Mouse (Mus musculus) monocyte, adult 5-6 weeks (primary cell): ENCODE data around the gene Ttpal. TPM values are rescaled to one million over a fixed set of nuclear protein-coding genes. Genes with fewer than 3 reads are reported as not detected.
"Not testable (repeated sequence)": the region's sequence is repeated elsewhere in the genome, so short reads cannot be mapped to it uniquely, and the experiment has no call there.

Experiments used
- ATAC-seq: fragments of 153-309, 156-312 bp; replicated peaks from 2 replicates; pipeline ENCODE4 v1.8.0; 2017; ENCODE audit warnings: mild to moderate bottlenecking; ENCODE audit not compliant: low TSS enrichment, insufficient number of reproducible peaks, severe bottlenecking, poor library complexity, low FRiP score
- total RNA-seq: library from RNA; stranded (forward); fragments of 200-1000, 200-491, 200-594 nt; gene quantifications from 3 replicates; pipeline ENCODE4 v1.2.3, GENCODE M21; 2017

Ttpal gene
- total RNA-seq, 1 experiment from 2014 or later = 23.3 TPM

DNA sequence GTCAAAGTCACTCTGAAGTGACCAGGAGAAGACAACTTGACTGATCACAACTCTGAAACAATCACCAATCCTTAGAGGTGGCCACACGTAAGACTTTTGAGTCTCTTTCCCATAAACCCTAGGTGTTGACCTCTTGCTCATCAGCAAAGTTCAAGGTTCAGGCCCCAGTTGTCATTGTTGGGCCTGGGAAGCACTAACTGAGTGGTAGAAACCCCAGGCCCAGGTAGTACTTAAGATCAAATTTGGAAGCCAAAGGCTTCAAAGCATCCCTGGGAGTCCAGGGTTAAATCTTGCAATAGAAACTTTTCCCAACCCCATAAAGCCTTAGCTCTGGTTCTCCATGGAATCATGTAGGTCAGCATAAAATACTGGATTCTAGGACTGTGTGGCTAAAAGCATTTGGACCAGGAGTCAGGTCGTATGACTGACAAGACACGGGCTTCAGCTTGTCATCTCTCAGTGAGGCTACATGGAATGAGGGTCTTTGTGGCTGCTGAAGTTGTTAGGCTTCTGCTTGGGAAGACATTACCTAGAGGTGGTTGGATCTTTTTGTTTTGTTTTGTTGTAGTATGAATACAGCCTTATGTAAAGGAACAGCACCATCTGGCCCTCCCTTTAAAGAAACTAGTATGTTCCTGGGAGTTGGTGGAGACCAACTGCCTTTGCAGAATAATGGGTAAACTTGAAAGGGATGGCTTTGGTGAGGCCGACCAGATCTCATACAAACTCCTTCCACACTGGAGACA, 14.0 kb downstream of the Ttpal start:
- no peak for ATAC-seq

- no peak for ATAC-seq
Observed at GRCm38 (mm10) chr2:163616652-163617227, 14.6 kb downstream of the Ttpal start.

DNA sequence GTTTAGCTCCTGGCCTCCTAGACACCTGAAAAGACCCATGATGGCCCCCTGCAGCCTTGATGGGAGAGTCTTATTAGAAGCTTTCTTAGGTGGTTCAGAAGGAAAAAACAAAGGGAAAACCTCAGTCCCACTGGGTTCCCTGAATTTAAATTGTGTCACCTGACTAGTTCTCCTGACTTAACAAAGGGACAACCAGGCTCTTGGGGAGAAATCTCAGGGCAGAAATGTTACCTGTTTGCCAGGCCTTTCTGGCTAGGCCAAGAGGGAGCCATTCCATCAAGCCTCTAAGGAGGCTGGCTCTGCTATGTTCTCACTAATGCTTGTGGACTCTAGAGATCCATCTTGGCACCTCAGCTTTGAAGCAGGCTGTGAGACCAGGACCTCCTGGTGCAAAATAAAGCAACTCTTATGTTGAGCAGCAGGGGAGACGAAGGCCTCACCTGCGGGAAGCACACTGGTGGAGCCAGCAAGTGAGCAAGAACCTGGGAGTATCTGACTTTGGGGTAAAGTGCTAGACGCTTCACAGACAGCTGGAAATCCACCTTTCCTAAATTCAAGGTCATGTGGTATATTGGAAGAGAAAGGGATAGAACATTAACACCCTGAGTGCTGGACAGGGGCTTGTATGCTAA, 15.2 kb downstream of the Ttpal start:
- no peak for ATAC-seq

GRCm38 (mm10) chr2:163617874-163618273, 15.8 kb downstream of the Ttpal start:
- no peak for ATAC-seq

DNA sequence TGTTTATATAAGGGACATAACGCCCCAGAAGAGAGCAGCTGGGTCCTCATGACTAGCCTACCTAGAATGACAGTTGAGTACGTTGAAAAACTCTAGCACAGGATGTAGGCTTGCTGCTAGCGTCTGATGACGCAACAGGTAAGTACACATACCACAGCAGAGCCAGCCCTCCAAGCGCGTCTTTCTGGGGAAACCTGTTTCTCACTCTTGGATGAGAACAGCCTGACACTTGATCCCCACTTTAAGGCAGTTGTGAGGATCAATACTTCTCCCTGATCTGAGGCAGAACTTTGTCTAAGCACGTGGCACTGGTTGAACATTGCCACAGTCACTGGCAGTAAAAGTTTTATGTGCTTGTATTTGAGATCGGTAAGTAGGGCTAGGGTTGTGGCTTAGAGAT, 18.3 kb downstream of the Ttpal start:
- ATAC-seq = no peak

GRCm38 (mm10) chr2:163621401-163621800, 19.3 kb downstream of the Ttpal start:
- ATAC-seq = not testable (repeated sequence)

DNA sequence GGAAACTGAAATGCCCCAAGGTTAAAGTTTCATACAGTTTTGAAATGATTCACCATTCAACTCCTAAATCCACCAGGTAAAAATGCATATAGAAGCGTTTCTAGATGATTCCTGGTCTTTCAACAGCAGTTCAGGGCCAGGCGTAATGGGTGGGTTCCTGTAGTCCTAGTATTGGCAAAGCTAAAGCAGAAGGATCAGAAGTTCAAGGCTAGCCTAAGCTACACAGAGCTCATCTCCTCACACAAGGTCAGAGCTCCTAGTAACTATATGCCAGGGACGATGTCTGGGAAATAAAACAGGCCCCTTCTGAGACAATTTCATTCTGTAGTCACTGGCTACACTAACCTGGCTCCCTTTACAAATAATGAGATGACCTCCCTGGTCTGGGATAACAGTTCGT, 29.1 kb downstream of the Ttpal start:
- no peak for ATAC-seq

DNA sequence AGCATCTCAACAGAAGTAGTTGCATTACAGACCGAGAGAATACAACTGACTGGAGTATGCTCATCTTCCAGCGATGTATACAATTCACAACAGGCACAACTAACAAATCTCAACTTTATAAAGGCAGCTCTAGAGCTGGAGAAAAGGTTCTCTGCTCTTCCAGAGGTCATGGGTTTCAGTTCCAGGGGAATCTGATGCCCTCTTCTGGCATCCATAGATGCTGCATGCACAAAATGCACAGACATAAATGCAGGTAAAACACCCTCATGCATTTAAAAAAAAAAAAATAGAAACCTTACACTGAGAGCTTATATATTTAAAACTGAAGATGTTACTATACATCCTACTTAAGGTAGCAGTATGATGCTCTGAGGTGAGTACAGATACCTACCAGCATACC, 29.6 kb downstream of the Ttpal start:
- ATAC-seq = no peak

DNA sequence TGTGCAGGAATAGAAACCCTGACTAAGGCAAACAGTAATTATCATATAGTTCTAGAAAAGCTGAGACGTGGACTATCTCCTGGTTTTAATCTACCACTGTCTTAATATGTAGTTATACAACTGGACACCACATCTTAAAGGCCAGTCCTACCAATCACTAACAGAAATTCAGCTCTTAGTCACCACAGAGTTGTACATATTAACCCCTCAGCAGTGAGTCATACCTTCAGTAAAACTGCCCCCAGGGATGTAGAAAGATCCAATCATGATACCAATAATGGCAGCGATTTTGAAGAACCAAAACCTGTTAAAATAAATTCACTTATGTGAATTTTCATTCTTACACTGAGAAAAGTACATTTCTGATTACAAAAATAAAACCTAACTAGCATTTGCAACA, 32.1 kb downstream of the Ttpal start:
- ATAC-seq = no peak

DNA sequence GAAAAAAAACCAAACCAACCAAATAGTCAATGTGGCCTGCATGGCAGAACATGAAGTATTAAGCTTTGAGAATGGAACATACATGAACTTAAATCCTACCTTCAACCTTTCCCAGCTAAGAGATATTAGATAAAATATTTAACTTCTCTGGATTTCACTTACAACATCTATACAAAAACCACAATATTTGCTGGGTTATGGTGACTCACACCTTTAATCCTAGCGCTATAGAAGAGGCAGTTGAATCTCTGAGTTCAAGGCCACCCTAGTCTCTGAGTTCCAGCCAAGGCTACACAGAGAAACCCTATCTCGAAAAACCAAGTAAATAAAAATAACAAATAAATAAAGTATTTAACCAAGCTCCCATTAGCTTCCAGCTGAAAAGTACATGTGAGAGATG, 33.9 kb downstream of the Ttpal start:
- no peak for ATAC-seq

DNA sequence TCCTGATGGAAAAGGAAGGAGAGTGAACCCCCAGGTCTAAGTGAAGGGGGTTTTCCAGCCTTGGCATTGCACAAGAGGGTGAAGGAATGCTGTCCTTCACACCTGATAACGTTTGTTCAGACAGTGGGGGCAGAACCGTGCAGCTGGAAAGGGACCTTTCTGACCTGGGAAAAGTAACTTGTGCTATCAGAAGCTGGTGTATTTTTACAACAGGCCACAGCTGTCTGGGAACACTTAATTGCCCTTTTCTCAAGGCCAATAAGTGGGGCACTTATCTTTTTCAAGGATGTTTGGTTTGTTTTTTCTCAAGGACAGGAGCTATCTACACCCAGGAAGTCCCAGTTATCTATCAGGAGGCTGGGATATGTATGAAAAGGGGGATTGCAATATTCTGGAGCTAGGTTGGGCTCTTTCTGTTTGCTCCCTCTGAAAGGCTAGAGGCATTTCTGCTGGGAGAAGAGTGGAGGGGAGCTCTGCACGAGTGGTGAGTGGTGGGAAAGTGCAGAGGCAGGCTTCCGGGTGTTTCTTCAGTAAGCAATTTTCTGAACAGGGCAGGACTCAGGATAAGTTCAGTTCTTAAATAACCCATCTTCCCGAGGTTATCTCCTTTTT, 35.6 kb downstream of the Ttpal start:
- no peak for ATAC-seq

GRCm38 (mm10) chr2:163640493-163640892, 38.4 kb downstream of the Ttpal start:
- ATAC-seq = no peak

- ATAC-seq = no peak
Observed at GRCm38 (mm10) chr2:163641681-163642080, 39.6 kb downstream of the Ttpal start.

GRCm38 (mm10) chr2:163642685-163643575, 40.8 kb downstream of the Ttpal start:
- peak; percentile 75 for ATAC-seq

GRCm38 (mm10) chr2:163643576-163643971, 41.5 kb downstream of the Ttpal start:
- no peak for ATAC-seq

DNA sequence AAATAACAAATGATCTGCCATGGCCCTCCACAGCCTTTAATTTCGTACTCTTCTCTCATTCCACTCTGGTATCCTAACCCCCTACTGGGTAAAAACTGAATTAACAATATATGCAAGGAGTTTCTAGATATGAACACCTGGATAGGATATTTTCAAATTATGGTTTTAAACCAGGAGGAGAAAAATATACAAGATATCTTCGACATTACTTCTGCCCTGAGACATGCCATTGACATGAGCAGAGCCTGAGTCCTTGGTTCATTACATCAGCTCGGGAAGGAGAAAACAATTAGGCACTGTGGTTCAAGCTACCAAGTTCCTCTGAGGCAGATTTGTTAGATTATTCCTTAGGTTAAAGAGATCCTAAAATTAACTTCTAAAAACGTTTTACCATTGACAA, 41.9 kb downstream of the Ttpal start:
- ATAC-seq = no peak

- peak; percentile 92 for ATAC-seq
Observed at GRCm38 (mm10) chr2:163644575-163645385, 42.7 kb downstream of the Ttpal start, which contains the start of gene Serinc3. Gene Serinc3, minus strand, starts transcription at chr2:163645131.
